Mouse (Mus musculus): ENCODE data around the gene Krt84. TPM values are rescaled to one million over a fixed set of nuclear protein-coding genes. Genes with fewer than 3 reads are reported as not detected.

Gene Krt84
- polyA plus RNA-seq (2011; ENCODE audit: insufficient read length, low read depth, missing spikeins): not detected in 2 replicates

- Histone ChIP-seq H3K27ac (ENCODE audit: insufficient read depth, low read length) (no peak within 1 kb of the TSS), H3K4me1 (ENCODE audit: control insufficient read depth, insufficient read depth, low read length) (no peaks in the 10 kb centered on the region), H3K4me3 (ENCODE audit: insufficient read depth, low read length) (no peak within 1 kb of the TSS)
- no peak for TF ChIP-seq CTCF (IDR thresholded peaks at IDR 0.05; ENCODE audit: borderline replicate concordance, insufficient read depth, low read length)
- no peak for TF ChIP-seq POLR2A (IDR thresholded peaks at IDR 0.05; ENCODE audit: low read depth, low read length)
Measured at GRCm38 (mm10) chr15:101532720-101533119, at the start of gene Krt84. TSS of gene Krt84 (minus strand) at chr15:101532820.

- Histone ChIP-seq H3K4me3 (ENCODE audit: insufficient read depth, low read length) (no peak overlapping the region), H3K4me1 (ENCODE audit: control insufficient read depth, insufficient read depth, low read length) (no peaks in the 10 kb centered on the region), H3K27ac (ENCODE audit: insufficient read depth, low read length) (no peak overlapping the region)
- TF ChIP-seq CTCF (IDR thresholded peaks at IDR 0.05; ENCODE audit: borderline replicate concordance, insufficient read depth, low read length) (no peak), POLR2A (IDR thresholded peaks at IDR 0.05; ENCODE audit: low read depth, low read length) (no peak)
Measured at GRCm38 (mm10) chr15:101581701-101582100, 49.1 kb upstream of the Krt84 start.

GRCm38 (mm10) chr15:101575506-101575905 lies 42.9 kb upstream of the Krt84 start:
- TF ChIP-seq CTCF (IDR thresholded peaks at IDR 0.05; ENCODE audit: borderline replicate concordance, insufficient read depth, low read length) (no peak), POLR2A (IDR thresholded peaks at IDR 0.05; ENCODE audit: low read depth, low read length) (no peak)
- Histone ChIP-seq H3K27ac (ENCODE audit: insufficient read depth, low read length) (no peak overlapping the region), H3K4me3 (ENCODE audit: insufficient read depth, low read length) (no peak overlapping the region), H3K4me1 (ENCODE audit: control insufficient read depth, insufficient read depth, low read length) (no peaks in the 10 kb centered on the region)

GRCm38 (mm10) chr15:101573796-101574345 lies 41.3 kb upstream of the Krt84 start, which contains the start of gene Krt75:
TSS of gene Krt75 (minus strand) at chr15:101573904.
- H3K4me3 ChIP-seq (ENCODE audit: insufficient read depth, low read length): no peak within 1 kb of the TSS
- no peak within 1 kb of the TSS for H3K27ac ChIP-seq (ENCODE audit: insufficient read depth, low read length)
- H3K4me1 ChIP-seq (ENCODE audit: control insufficient read depth, insufficient read depth, low read length): no peaks in the 10 kb centered on the region
- TF ChIP-seq POLR2A (IDR thresholded peaks at IDR 0.05; ENCODE audit: low read depth, low read length) (no peak), CTCF (IDR thresholded peaks at IDR 0.05; ENCODE audit: borderline replicate concordance, insufficient read depth, low read length) (no peak)

- Histone ChIP-seq H3K4me3 (ENCODE audit: insufficient read depth, low read length) (no peak overlapping the region), H3K27ac (ENCODE audit: insufficient read depth, low read length) (no peak overlapping the region), H3K4me1 (ENCODE audit: control insufficient read depth, insufficient read depth, low read length) (no peaks in the 10 kb centered on the region)
- no peak for TF ChIP-seq POLR2A (IDR thresholded peaks at IDR 0.05; ENCODE audit: low read depth, low read length)
- TF ChIP-seq CTCF (IDR thresholded peaks at IDR 0.05; ENCODE audit: borderline replicate concordance, insufficient read depth, low read length): peak; percentile 39; the same call in 1 of the 2 replicates
Measured at GRCm38 (mm10) chr15:101567780-101568179, 35.2 kb upstream of the Krt84 start.

GRCm38 (mm10) chr15:101562850-101563249 lies 30.2 kb upstream of the Krt84 start, which contains the start of gene Krt90:
TSS of gene Krt90 (minus strand) at chr15:101562950.
- TF ChIP-seq CTCF (IDR thresholded peaks at IDR 0.05; ENCODE audit: borderline replicate concordance, insufficient read depth, low read length) (no peak), POLR2A (IDR thresholded peaks at IDR 0.05; ENCODE audit: low read depth, low read length) (no peak)
- no peak within 1 kb of the TSS for H3K4me3 ChIP-seq (ENCODE audit: insufficient read depth, low read length)
- no peaks in the 10 kb centered on the region for H3K4me1 ChIP-seq (ENCODE audit: control insufficient read depth, insufficient read depth, low read length)
- no peak within 1 kb of the TSS for H3K27ac ChIP-seq (ENCODE audit: insufficient read depth, low read length)

- Histone ChIP-seq H3K4me3 (ENCODE audit: insufficient read depth, low read length) (no peak overlapping the region), H3K27ac (ENCODE audit: insufficient read depth, low read length) (no peak overlapping the region), H3K4me1 (ENCODE audit: control insufficient read depth, insufficient read depth, low read length) (no peaks in the 10 kb centered on the region)
- TF ChIP-seq POLR2A (IDR thresholded peaks at IDR 0.05; ENCODE audit: low read depth, low read length) (no peak), CTCF (IDR thresholded peaks at IDR 0.05; ENCODE audit: borderline replicate concordance, insufficient read depth, low read length) (no peak)
Measured at GRCm38 (mm10) chr15:101558034-101558646, 25.5 kb upstream of the Krt84 start.

- no peaks in the 10 kb centered on the region for H3K4me1 ChIP-seq (ENCODE audit: control insufficient read depth, insufficient read depth, low read length)
- TF ChIP-seq CTCF (IDR thresholded peaks at IDR 0.05; ENCODE audit: borderline replicate concordance, insufficient read depth, low read length) (no peak), POLR2A (IDR thresholded peaks at IDR 0.05; ENCODE audit: low read depth, low read length) (no peak)
- H3K4me3 ChIP-seq (ENCODE audit: insufficient read depth, low read length): no peak overlapping the region
- no peak overlapping the region for H3K27ac ChIP-seq (ENCODE audit: insufficient read depth, low read length)
Measured at GRCm38 (mm10) chr15:101553169-101553568, 20.5 kb upstream of the Krt84 start.

GRCm38 (mm10) chr15:101552188-101552587 lies 19.6 kb upstream of the Krt84 start:
- Histone ChIP-seq H3K4me3 (ENCODE audit: insufficient read depth, low read length) (no peak overlapping the region), H3K27ac (ENCODE audit: insufficient read depth, low read length) (no peak overlapping the region), H3K4me1 (ENCODE audit: control insufficient read depth, insufficient read depth, low read length) (no peaks in the 10 kb centered on the region)
- TF ChIP-seq CTCF (IDR thresholded peaks at IDR 0.05; ENCODE audit: borderline replicate concordance, insufficient read depth, low read length) (no peak), POLR2A (IDR thresholded peaks at IDR 0.05; ENCODE audit: low read depth, low read length) (no peak)

GRCm38 (mm10) chr15:101550567-101550966 lies 17.9 kb upstream of the Krt84 start, which contains the start of gene Krt82:
TSS of gene Krt82 (minus strand) at chr15:101550667.
- Histone ChIP-seq H3K4me1 (ENCODE audit: control insufficient read depth, insufficient read depth, low read length) (no peaks in the 10 kb centered on the region), H3K27ac (ENCODE audit: insufficient read depth, low read length) (no peak within 1 kb of the TSS), H3K4me3 (ENCODE audit: insufficient read depth, low read length) (no peak within 1 kb of the TSS)
- TF ChIP-seq POLR2A (IDR thresholded peaks at IDR 0.05; ENCODE audit: low read depth, low read length) (no peak), CTCF (IDR thresholded peaks at IDR 0.05; ENCODE audit: borderline replicate concordance, insufficient read depth, low read length) (no peak)
